Mouse (Mus musculus): ENCODE results near the gene Acvr2a. TPM values are rescaled to one million over a fixed set of nuclear protein-coding genes. Genes with fewer than 3 reads are reported as not detected.

Gene Acvr2a
- polyA plus RNA-seq (2012; rRNA removed) = 2.6 and 4.2 TPM in 2 replicates

DNA sequence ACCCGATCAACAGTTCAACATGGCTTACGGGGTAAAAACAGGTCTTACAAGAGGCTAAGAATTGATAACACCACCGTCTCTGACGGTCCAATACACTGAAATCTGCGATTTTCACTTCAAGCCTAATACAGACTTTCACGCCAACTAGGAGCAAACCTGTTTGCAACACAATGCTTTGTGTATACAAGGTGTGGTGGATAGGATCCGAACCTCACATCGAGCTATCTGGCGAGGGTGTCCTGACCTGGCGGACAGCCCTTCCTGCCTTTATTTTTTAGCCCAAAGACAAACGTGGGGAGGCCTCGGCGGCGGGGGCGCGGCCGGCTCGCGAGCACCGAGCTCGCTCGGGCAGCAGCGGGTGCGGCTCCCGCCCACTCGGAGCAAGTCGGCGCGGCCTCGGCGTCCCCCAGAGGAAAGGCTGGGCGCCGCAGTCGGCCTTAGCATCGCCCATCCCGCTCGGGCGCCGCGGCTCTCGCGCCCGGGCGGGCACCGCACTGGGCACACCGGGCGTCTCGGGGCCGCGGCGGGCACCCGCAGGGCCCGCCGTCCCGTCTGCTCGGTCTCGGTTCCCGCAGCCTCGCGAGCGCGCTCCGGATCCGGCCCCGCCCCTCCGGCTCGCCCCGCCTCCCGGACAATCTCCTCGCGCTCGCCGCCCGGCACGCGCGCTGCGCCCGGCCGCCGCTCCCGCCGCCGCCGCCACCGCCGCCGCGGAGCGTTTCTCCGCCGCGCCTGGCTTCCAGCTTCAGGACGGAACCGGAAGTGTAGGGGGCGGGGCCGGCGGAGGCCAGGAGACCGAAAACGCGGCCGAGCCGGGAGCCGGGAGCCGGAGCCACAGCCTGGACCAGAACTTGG lies at the start of gene Acvr2a:
TSS of gene Acvr2a (plus strand) at position 739 of the 852 bp plus-strand sequence.

GRCm38 (mm10) chr2:48948841-48949584 lies 135.1 kb downstream of the Acvr2a start, which contains the start of gene Mbd5:
Gene Mbd5, plus strand, starts transcription at chr2:48949508.

GRCm38 (mm10) chr2:48950252-48950315 lies 136.2 kb downstream of the Acvr2a start, which contains the start of gene Orc4:
Gene Orc4, minus strand, starts transcription at chr2:48950277.

Other genes starting within 250 kb of the Acvr2a start
- 2.0 and 3.1 TPM in 2 replicates for gene Mbd5, start 135.4 kb downstream of the Acvr2a start, polyA plus RNA-seq (2012; rRNA removed)
- 2.5 and 4.8 TPM in 2 replicates for gene Orc4, start 136.2 kb downstream of the Acvr2a start, polyA plus RNA-seq (2012; rRNA removed)

Data from colon, adult 2 months (tissue).